Mouse (Mus musculus) telencephalon, adult 2 months (tissue): ENCODE data around the gene Pias1.

Experiments
- DNase-seq: peaks from one replicate; pipeline ENCODE4 v3.0.0-alpha.2; 2011; ENCODE audit warnings: low read depth, low spot score

The Pias1 gene

GRCm38 (mm10) chr9:62857216-62857615 lies 130.5 kb downstream of the Pias1 start:
- no peak for DNase-seq

DNA sequence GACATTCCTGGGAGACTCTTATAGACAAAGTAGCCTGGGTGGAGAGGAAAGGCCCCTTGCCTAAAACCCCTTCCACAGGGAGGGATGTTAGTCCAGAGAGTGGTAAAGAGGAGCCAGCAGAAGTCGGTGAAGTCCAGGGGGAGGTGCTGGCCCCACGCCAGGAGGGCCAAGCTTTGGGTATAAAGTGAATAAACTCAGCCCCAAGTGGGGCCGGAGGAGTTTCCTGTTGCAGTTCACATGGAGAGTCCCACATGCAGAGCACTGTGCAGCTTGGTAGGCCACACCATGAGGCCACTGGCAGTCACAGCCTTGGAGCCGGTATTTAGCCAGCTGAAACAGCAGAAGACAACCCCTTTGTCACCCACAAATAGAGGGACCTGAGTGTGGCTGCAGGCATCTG lies 133.2 kb downstream of the Pias1 start:
- no peak for DNase-seq

DNA sequence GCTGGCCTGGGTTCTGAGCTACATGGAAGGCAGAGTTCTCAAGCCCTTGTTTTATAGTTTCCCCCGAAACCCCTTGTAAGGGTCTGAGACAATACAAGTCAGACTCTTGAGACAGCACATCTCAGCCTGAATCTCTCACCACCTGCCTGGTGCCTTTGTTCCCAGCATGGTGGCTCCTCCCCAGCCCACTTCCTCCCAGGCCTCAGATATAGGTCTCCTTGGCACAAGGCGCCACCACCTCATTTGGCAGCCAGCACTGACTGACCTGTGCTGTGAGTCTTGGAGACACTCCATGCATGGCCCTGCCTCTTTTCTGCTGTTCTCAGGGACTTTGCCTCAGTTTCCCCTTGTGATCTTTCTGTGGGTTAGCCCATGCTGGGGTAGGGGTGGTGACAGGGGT lies 136.2 kb downstream of the Pias1 start:
- DNase-seq = no peak

DNA sequence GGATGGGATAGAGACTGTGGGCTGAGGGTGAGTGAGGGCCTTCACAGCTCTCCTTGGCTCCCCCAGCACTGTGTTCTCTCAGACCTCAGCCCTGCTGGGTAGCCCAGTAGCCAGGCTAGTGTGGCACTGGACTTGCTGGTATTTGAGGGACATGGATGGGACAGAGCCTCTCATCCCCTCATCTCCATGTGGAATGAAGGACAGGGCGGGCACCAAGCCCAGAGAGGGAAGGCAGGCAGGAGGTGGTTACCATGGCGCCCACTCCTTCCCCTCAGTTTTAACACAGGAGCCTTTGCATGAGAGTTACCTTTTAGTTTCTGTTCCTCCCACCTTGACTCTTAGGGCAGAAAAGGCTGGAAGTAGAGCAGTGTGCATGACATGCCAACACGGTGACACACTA lies 139.1 kb downstream of the Pias1 start:
- DNase-seq = no peak

GRCm38 (mm10) chr9:62847694-62848093 lies 140.0 kb downstream of the Pias1 start:
- DNase-seq = peak; percentile 61

- DNase-seq = no peak
Measured at GRCm38 (mm10) chr9:62844461-62844860, 143.3 kb downstream of the Pias1 start.

GRCm38 (mm10) chr9:62843356-62844024 lies 144.2 kb downstream of the Pias1 start:
- DNase-seq = no peak

DNA sequence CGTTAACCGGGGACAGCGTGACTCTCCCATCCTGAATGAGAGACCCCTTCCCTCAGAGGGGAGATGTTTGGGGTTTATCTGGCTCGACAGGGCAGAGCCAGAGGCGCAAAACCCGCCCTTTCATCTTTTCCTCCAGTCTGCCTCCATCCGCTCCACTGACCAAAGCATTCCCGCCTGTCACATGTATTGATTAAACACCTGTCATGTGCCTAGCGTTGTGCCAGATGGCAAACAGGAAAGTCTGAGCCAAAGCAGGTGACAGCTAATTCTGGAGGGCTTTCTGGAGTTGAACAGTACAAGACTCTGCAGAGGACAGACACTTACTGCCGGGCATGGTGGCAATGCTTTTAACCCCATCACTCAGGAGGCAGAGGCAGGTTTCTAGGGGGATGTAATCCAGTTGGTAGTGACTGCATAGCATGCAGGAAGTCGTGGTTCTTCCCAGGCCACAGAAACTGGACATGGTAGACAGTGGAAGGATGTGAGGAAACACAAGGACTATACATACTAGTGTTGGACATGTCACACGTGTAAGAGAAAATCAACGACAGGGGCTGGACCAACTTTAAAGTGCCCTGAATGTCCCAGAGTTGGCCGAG lies 148.5 kb downstream of the Pias1 start:
- DNase-seq = no peak

- DNase-seq = peak; percentile 87
Measured at GRCm38 (mm10) chr9:62838506-62839171, 149.1 kb downstream of the Pias1 start, which contains the start of gene Cln6. Cln6 (plus strand) TSS chr9:62838785.

DNA sequence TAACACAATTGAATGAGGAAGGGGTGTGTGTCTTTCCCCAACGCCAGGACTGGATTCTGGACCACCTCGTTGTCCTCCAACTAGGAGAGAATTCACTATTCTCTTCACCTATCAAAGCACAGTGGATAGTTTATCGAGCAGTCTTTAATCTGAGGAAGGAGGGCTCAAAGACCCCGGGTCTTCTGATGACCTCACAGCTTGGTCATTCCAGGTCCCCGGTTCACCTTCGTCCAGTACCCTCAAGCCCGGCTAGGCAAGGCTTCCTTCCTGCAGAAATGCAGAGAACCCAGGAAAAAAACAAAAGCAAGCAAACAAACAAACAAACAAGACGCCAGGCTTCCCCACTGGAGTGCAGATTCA lies 149.6 kb downstream of the Pias1 start:
- no peak for DNase-seq

GRCm38 (mm10) chr9:62837611-62838010 lies 150.1 kb downstream of the Pias1 start:
- no peak for DNase-seq

- DNase-seq = no peak
Measured at GRCm38 (mm10) chr9:62835705-62836446, 151.8 kb downstream of the Pias1 start.

DNA sequence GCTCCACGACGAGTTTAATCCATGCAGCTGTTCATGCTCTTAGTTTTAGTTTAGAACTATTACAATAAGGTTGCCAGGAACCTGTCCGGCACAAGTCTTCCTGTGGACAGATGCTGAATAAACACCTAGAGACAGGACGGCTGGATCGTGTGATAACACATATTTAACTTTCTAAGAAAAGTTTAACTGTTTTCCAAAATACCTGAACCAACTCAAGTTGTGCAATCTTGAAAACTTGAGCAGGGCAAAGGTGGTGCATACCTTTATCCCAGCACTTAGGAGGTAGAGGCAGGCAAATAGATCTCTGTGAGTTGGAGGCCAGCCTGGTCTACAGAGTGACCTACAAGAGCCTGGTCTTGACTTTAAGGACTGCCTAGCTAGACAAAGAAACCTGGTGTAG lies 152.8 kb downstream of the Pias1 start:
- DNase-seq = no peak

GRCm38 (mm10) chr9:62829877-62830276 lies 157.8 kb downstream of the Pias1 start:
- DNase-seq = no peak

DNA sequence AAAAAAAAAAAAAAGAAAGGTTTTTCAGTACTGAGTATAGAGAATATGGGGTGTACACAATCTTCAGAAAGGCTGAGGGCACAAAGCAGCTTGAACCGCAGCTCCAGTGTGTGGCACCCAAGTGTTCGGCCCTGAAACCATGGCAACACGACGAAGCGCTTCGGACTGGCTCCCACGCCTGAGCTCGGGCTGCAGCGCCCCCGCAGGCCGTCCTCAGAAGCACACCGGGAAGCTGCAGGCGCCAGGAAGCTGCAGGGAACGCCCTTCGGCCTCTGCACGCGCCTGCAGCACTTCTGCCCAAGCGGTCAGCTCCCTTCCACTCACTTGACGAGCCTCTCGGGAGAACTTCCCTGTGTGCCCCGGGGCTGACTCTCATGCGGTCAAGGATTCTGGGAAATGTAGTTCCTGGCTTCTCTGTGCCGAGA lies 159.1 kb downstream of the Pias1 start:
- peak; percentile 94 for DNase-seq
